Mouse (Mus musculus) heart, embryonic 16.5 days (tissue): Measurements from ENCODE around the gene 4930562C15Rik. TPM values are rescaled to one million over a fixed set of nuclear protein-coding genes. Genes with fewer than 3 reads are reported as not detected.

Experiments
- ATAC-seq: fragments of 200-750 bp; cut with Nextera tagmentation; replicated peaks from 2 replicates; pipeline ENCODE4 v1.8.0; 2017; ENCODE audit warnings: moderate number of reproducible peaks; ENCODE audit not compliant: insufficient read depth, low FRiP score; ENCODE audit errors: extremely low read depth
- H3K27ac ChIP-seq: fragments of 300-500 bp; sonication (generic); 2 replicates; pipeline ENCODE4 v1.5.1; 2014; ENCODE audit warnings: mild to moderate bottlenecking, low read length, control low read depth, moderate library complexity
- H3K27me3 ChIP-seq: fragments of 300-500 bp; sonication (generic); 2 replicates; pipeline ENCODE4 v1.6.1; 2014; ENCODE audit warnings: low read length, mixed read lengths; ENCODE audit not compliant: control insufficient read depth, insufficient read depth
- H3K36me3 ChIP-seq: fragments of 300-500 bp; sonication (generic); 2 replicates; pipeline ENCODE4 v1.6.1; 2014; ENCODE audit not compliant: control insufficient read depth, insufficient read depth
- H3K4me1 ChIP-seq: fragments of 300-500 bp; sonication (generic); 2 replicates; pipeline ENCODE4 v1.6.1; 2014; ENCODE audit warnings: low read length, mixed read lengths; ENCODE audit not compliant: control insufficient read depth, insufficient read depth
- H3K4me2 ChIP-seq: fragments of 300-500 bp; sonication (generic); 2 replicates; pipeline ENCODE4 v1.6.1; 2014; ENCODE audit warnings: low read depth, mild to moderate bottlenecking, control low read depth, low read length
- H3K4me3 ChIP-seq: fragments of 300-500 bp; sonication (generic); 2 replicates; pipeline ENCODE4 v1.5.1; 2014; ENCODE audit warnings: mild to moderate bottlenecking, control low read depth, low read length
- H3K9ac ChIP-seq: fragments of 300-500 bp; sonication (generic); 2 replicates; pipeline ENCODE4 v1.6.1; 2014; ENCODE audit warnings: low read length, control low read depth
- H3K9me3 ChIP-seq: fragments of 300-500 bp; sonication (generic); replicated peaks from 2 replicates; pipeline ENCODE4 v1.6.1; 2016; ENCODE audit warnings: low read length; ENCODE audit not compliant: control insufficient read depth
- WGBS: fragments of 180-500 bp; shearing (Covaris S2); extraction: QIAGEN DNeasy Blood & Tissue Kit; methylation state at CpG from one replicate; pipeline ENCODE4 v1.1.7; 2014; 5-methylcytosine and 5-hydroxymethylcytosine counted together
- polyA plus RNA-seq: library from polyadenylated mRNA; unstranded; fragments of >200 nt; fragmentation: Nextera tagmentation; extraction: Ambion mirVana; gene quantifications from 2 replicates; pipeline ENCODE4 v1.2.1, GENCODE M21; 2015

Gene 4930562C15Rik
- polyA plus RNA-seq, 1 experiment from 2014 or later: 0.26 TPM

DNA sequence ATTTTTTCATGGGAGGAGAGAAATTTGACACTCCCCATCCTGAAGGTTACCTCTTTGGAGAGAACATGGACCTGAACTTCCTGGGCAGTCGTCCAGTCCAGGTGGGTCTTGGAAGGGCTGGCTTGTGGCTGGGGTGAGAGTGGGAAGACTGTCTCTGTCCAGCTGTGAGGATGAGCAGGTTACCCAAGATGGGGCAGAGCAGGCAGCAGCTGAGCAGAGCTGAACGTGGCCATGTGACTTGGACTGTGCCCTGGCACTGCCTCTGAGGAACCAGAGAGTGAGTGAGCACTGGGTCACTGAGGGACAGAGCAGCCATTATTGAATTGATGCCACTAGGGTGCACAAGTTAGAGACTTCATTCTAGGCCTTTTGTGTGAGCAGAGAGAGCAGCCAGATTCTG is 72.2 kb downstream of the 4930562C15Rik start:
- Histone ChIP-seq H3K4me1 (peaks cover 5% of the 10 kb centered on the region), H3K27ac (no peak overlapping the region), H3K9ac (no peak overlapping the region), H3K4me2 (no peak overlapping the region), H3K4me3 (no peak overlapping the region), H3K27me3 (no peaks in the 10 kb centered on the region), H3K9me3 (no peaks in the 10 kb centered on the region), H3K36me3 (peaks cover 32% of the 10 kb centered on the region)
- 67% methylated on average over 2 of the region's 2 CpGs for WGBS
- ATAC-seq: no peak

DNA sequence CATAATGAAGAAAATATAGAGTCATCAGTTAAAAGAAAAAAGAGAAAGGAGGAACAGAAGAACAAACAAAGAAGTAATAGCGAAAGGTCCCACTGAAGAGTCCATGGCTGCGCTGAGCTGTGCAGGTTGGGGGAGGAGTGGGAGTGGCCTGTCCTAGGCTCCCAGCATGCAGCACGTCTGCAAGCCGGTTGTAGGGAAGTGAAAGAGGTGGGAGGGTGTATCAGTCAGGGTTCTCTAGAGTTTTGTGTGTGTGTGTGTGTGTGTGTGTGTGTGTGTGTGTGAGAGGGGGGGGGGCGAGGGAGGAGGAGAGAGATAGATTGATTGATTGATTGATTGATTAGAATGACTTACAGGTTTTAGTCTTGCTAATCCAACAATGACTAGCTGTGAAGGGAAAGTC is 72.8 kb downstream of the 4930562C15Rik start:
- Histone ChIP-seq H3K27ac (no peak overlapping the region), H3K36me3 (peaks cover 32% of the 10 kb centered on the region), H3K4me2 (no peak overlapping the region), H3K9me3 (no peaks in the 10 kb centered on the region), H3K4me3 (no peak overlapping the region), H3K27me3 (no peaks in the 10 kb centered on the region), H3K4me1 (peaks cover 5% of the 10 kb centered on the region), H3K9ac (no peak overlapping the region)
- ATAC-seq: no peak
- WGBS: 55% methylated on average over 5 of the region's 5 CpGs

DNA sequence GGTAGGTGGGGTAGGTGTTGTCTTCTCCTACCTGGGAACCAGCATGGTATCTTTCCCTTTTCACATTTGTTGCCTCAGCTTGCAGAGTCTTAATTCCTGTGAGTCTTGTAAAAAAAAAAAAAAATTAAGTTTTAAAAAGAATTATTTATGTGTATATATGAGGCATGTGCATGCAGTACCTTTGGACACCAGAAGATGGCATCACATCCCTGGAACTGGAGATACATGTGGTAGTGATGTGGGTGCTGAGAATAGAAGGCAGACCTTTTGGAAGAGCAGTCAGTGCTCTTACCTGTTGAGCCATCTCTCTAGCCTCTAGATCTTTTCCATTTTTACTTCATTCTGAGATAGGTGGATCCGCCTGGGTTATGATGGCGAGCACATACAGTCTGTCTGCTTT is 74.5 kb downstream of the 4930562C15Rik start:
- Histone ChIP-seq H3K27ac (no peak overlapping the region), H3K36me3 (peaks cover 32% of the 10 kb centered on the region), H3K27me3 (no peaks in the 10 kb centered on the region), H3K4me1 (peaks cover 15% of the 10 kb centered on the region), H3K9ac (no peak overlapping the region), H3K4me3 (no peak overlapping the region), H3K4me2 (no peak overlapping the region), H3K9me3 (no peaks in the 10 kb centered on the region)
- WGBS: 100% methylated on average over 2 of the region's 2 CpGs
- ATAC-seq: no peak

DNA sequence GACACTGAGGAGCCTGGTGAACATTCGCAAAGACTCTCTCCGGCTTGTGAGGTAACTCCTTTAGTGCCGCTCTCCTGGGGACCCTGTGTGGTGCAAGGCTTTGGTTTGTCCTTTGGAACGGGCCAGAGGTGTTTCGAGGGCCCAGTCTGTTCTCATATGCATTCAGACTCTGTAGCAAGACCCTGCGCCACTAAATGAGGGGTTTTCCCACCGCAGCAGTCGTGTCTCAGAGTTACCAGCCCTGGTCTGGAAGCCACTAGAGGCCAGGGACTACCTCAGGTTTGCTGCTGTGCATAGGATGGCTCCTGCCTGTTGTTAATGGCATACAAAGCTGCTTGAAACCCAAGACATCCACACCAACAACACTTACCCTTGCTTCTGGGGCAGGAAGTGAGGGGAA is 75.5 kb downstream of the 4930562C15Rik start:
- Histone ChIP-seq H3K9me3 (no peaks in the 10 kb centered on the region), H3K9ac (no peak overlapping the region), H3K4me1 (peaks cover 13% of the 10 kb centered on the region), H3K36me3 (peaks cover 32% of the 10 kb centered on the region), H3K4me3 (no peak overlapping the region), H3K27me3 (no peaks in the 10 kb centered on the region), H3K4me2 (no peak overlapping the region), H3K27ac (no peak overlapping the region)
- no peak for ATAC-seq
- 91% methylated on average over 8 of the region's 8 CpGs for WGBS

DNA sequence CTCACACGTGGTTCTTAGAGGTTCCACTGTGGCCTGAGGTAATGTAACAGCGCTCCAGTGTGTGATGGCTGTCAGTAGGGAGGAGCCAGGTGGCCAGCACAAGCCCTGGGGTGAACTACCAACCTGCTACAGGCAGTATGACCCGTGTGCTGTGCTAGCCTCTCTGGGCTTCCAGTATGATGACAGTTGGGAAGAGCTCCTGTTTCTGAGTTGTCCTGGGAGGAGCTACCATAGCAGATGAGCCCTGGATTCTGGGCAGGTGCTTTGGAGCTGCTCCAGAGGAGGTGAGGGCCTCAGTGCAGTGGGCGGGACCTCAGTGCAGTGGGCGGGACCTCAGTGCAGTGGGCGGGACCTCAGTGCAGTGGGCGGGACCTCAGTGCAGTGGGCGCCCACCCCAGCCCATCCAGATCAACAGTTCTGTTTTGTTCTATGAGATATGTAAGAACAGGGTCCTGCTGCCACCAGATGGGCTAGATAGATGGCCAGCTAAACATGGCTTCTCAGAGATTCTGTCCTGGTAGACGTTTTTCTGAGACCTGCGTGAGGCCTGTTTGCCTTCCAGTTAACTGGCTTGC is 76.9 kb downstream of the 4930562C15Rik start:
- H3K4me2 ChIP-seq: no peak overlapping the region
- 75% methylated on average over 10 of the region's 10 CpGs for WGBS
- no peaks in the 10 kb centered on the region for H3K9me3 ChIP-seq
- H3K4me1 ChIP-seq: peaks cover 13% of the 10 kb centered on the region
- no peaks in the 10 kb centered on the region for H3K27me3 ChIP-seq
- H3K9ac ChIP-seq: no peak overlapping the region
- peaks cover 44% of the 10 kb centered on the region for H3K36me3 ChIP-seq
- ATAC-seq: no peak
- H3K27ac ChIP-seq: peak overlapping the region; percentile 85
- no peak overlapping the region for H3K4me3 ChIP-seq

DNA sequence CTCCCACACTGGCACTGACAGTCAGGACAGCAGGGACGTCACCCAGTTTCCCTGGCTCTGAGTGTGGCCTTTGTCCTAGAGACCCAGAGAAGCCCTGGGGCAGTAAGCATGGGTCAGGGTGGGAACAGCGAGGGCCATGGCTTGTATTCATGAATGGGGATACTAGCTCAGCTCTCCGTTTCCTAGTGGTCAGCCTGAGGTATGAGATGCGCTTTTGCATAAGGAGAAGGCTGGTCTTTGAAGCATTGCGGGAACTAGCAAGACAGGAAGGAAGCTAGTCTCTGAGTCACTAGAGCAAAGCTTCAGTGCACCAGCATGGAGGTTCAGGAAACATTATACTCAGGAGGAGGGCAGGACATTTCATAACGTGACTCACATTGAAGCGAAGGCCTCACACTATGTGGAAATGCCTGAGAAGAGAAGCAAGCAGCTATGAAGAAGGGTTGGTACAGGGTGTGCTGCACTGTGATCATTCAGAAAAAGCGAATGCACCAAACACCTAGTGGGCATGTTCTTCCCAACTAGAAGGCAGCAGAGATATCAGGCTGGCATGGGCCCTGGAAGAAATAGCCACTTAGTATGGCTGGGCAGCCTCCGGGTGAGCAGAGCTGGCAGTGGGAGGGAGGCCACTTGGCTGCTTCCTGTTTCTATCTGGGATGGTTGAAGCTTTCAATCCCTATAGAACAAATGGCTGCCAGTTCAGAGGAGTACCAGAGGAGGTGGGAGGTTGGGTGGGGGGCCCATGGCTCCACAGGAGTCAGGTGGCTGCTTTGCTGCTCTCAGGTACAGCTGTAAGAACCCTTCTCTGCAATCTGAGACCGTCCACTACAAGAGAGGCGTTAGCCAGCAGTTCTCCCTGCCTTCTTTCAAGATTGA is 77.9 kb downstream of the 4930562C15Rik start:
- H3K27me3 ChIP-seq: no peaks in the 10 kb centered on the region
- H3K27ac ChIP-seq: peak overlapping the region; percentile 85
- no peaks in the 10 kb centered on the region for H3K9me3 ChIP-seq
- peaks cover 44% of the 10 kb centered on the region for H3K36me3 ChIP-seq
- ATAC-seq: peak; percentile 17
- WGBS: 53% methylated on average over 11 of the region's 11 CpGs
- H3K4me3 ChIP-seq: 0 out of 2 replicates have a peak overlapping the region, but pooled peaks have one; percentile 3
- peak overlapping the region; percentile 31 for H3K9ac ChIP-seq
- H3K4me1 ChIP-seq: peaks cover 13% of the 10 kb centered on the region
- peak overlapping the region; percentile 22 for H3K4me2 ChIP-seq

DNA sequence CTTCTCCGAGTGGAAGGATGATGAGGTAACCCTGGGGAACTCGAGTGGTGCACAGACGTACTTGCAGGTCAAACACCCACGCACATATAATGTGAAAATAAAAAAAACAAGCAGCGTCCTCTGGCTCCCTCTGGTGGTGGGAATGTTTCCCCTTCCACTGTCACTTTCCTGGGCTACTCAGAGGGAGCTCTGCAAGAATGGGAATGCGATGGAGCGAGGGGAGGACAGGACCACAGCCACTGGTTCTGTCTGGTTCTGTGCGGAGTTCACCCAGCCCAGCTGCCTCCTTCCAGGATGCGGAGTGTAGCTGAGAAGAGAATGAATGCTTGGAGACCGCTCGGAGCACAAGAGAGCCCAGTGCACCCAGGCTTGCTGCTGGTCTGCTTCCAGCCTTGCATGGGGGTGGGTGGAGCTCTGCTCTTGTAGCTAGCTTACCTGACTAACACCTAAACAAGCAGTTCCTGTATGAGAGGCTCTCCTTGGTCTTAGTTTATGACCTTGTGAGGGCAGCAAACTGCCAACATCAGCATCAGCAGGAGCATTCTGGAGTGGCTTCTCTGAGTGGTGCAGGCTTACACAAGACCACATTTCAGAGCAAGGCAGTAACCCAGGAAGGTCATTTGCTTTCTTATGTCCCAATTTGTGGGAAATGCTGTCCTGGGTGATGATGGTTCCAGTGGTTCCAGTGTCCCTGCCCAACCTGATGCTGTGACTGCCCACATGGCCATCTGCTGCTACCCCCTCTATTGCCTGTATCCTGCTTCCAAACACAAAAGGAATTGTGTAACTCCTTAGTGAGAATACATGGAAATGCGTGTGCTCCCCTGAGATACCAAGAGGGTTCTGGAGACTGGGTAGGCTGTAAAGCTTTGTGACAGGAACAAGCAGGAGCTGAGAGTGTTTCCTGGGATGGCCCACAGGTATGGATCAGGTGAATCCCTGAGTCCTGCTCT is 78.8 kb downstream of the 4930562C15Rik start:
- H3K27ac ChIP-seq: peak overlapping the region; percentile 85
- WGBS: 34% methylated on average over 12 of the region's 12 CpGs

DNA sequence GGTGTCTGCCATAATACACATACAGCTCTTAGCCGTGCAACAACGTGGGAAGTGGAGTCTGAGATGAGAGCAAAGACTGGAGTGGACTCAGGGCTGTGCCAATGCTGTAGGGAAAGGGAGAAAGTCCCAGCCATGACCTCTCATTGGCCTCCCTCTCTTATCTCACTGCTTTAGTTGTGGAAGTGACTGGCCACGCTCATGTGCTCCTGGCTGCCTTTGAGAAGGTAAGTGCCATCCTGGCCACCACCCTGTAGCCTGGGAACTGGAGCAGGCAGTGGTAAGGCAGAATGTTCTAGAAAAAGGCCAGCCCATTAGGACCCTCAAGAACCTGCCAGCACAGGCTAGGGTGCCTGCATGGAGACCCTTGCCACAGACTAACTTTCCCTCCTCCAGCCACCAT is 80.7 kb downstream of the 4930562C15Rik start:
- Histone ChIP-seq H3K4me1 (peaks cover 13% of the 10 kb centered on the region), H3K4me2 (no peak overlapping the region), H3K36me3 (peaks cover 30% of the 10 kb centered on the region), H3K4me3 (no peak overlapping the region), H3K9me3 (no peaks in the 10 kb centered on the region), H3K27ac (no peak overlapping the region), H3K9ac (no peak overlapping the region), H3K27me3 (no peaks in the 10 kb centered on the region)
- 49% methylated on average over 3 of the region's 3 CpGs for WGBS
- ATAC-seq: no peak

More for the DNA sequence above, 78.8 kb downstream of the 4930562C15Rik start:
- Histone ChIP-seq H3K27me3 (no peaks in the 10 kb centered on the region), H3K9me3 (no peaks in the 10 kb centered on the region), H3K4me2 (peak overlapping the region; percentile 22), H3K4me3 (0 out of 2 replicates have a peak overlapping the region, but pooled peaks have one; percentile 3), H3K36me3 (peaks cover 47% of the 10 kb centered on the region), H3K4me1 (peaks cover 13% of the 10 kb centered on the region), H3K9ac (peak overlapping the region; percentile 31)
- peak; percentile 57 for ATAC-seq
